Mouse (Mus musculus) gastrocnemius, postnatal 10 days (tissue): ENCODE measurements around the gene Zdhhc6. TPM values are rescaled to one million over a fixed set of nuclear protein-coding genes. Genes with fewer than 3 reads are reported as not detected.

Experiments
- DNase-seq: peaks from one replicate; pipeline ENCODE4 v3.0.0; 2021; ENCODE audit warnings: mixed read lengths
- total RNA-seq, 2 experiments: library from RNA; stranded (reverse); gene quantifications; 2 replicates each; pipeline ENCODE4 v1.2.3; 2021

Gene Zdhhc6
- total RNA-seq, 2 experiments from 2014 or later, result 19.8 to 26.7 TPM

GRCm38 (mm10) chr19:55257656-55258375 is 58.0 kb downstream of the Zdhhc6 start:
- DNase-seq, result no peak

- no peak for DNase-seq
Observed at GRCm38 (mm10) chr19:55256156-55256555, 59.7 kb downstream of the Zdhhc6 start.

GRCm38 (mm10) chr19:55254513-55255016 is 61.3 kb downstream of the Zdhhc6 start:
- no peak for DNase-seq

- peak; percentile 45 for DNase-seq
Observed at GRCm38 (mm10) chr19:55253570-55254441, 62.0 kb downstream of the Zdhhc6 start.

GRCm38 (mm10) chr19:55253239-55253569 is 62.6 kb downstream of the Zdhhc6 start:
- DNase-seq, result no peak

- DNase-seq, result no peak
Observed at GRCm38 (mm10) chr19:55251383-55252124, 64.3 kb downstream of the Zdhhc6 start, which contains the start of gene Acsl5. Gene Acsl5, plus strand, starts transcription at chr19:55251938.

- DNase-seq, result no peak
Observed at GRCm38 (mm10) chr19:55250451-55250850, 65.4 kb downstream of the Zdhhc6 start.

GRCm38 (mm10) chr19:55247991-55248520 is 67.8 kb downstream of the Zdhhc6 start:
- no peak for DNase-seq

- DNase-seq, result no peak
Observed at GRCm38 (mm10) chr19:55247563-55247962, 68.3 kb downstream of the Zdhhc6 start.

- DNase-seq, result peak; percentile 48
Observed at GRCm38 (mm10) chr19:55244791-55245231, 71.0 kb downstream of the Zdhhc6 start.

GRCm38 (mm10) chr19:55241186-55241645 is 74.6 kb downstream of the Zdhhc6 start, which contains the start of gene Gucy2g:
Gene Gucy2g, minus strand, starts transcription at chr19:55241236.
- DNase-seq, result no peak

GRCm38 (mm10) chr19:55239766-55240426 is 75.9 kb downstream of the Zdhhc6 start:
- no peak for DNase-seq

GRCm38 (mm10) chr19:55236564-55236963 is 79.3 kb downstream of the Zdhhc6 start:
- DNase-seq, result no peak

- DNase-seq, result no peak
Observed at GRCm38 (mm10) chr19:55236026-55236425, 79.8 kb downstream of the Zdhhc6 start.

GRCm38 (mm10) chr19:55232136-55232535 is 83.7 kb downstream of the Zdhhc6 start:
- no peak for DNase-seq

- no peak for DNase-seq
Observed at GRCm38 (mm10) chr19:55231081-55231480, 84.8 kb downstream of the Zdhhc6 start.

GRCm38 (mm10) chr19:55227135-55227534 is 88.7 kb downstream of the Zdhhc6 start:
- DNase-seq, result no peak

GRCm38 (mm10) chr19:55226621-55227020 is 89.2 kb downstream of the Zdhhc6 start:
- DNase-seq, result no peak

- DNase-seq, result no peak
Observed at GRCm38 (mm10) chr19:55222268-55222667, 93.6 kb downstream of the Zdhhc6 start.
